Mouse (Mus musculus) central nervous system, embryonic 11.5 days (tissue): Measurements from ENCODE around the gene D13Ertd608e. TPM values are rescaled to one million over a fixed set of nuclear protein-coding genes. Genes with fewer than 3 reads are reported as not detected.

Experiments used
- polyA plus RNA-seq: library from polyadenylated mRNA; depleted of rRNA; stranded (reverse); fragments of >200 nt; gene quantifications from 2 replicates; pipeline ENCODE4 v1.2.3, GENCODE M21; 2012; rRNA removed

Gene D13Ertd608e
- not detected in 2 replicates for polyA plus RNA-seq

DNA sequence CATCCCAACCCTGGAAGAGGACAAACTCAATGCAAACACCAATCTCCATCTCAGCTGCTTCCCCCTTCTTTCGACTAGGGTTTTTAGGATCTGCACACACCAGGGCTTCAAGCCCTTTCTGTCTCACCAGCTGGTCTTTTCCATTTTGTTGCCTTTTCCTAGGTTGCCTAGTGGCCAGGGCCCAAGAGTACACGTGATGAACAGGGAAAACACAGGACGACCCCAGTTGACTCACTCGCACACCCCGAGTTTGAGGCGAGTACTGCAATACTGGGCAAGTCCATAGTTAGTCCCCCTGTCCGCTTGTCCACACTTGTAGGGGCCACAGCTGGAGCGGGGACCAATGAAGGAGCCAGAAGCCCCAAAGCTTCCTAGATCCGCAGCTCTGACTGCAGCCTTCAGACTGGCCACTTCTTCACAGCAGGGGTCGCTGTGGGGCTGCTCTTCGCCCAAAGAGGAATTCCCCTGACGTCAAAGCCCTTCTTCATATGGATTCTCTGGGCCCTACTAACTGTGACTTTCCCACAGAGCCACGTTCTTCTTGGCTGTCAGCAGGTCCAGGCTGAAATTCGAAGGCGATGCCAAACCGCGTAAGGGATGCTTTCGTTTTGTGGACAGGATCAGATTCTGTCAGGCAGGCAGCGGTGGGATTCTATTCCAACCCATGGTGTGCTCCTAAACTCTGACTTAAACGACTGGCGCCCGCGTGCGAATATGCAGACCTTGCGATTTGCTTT is at the start of gene D13Ertd608e:
TSS of gene D13Ertd608e (plus strand) at position 687 of the 737 bp plus-strand sequence.

DNA sequence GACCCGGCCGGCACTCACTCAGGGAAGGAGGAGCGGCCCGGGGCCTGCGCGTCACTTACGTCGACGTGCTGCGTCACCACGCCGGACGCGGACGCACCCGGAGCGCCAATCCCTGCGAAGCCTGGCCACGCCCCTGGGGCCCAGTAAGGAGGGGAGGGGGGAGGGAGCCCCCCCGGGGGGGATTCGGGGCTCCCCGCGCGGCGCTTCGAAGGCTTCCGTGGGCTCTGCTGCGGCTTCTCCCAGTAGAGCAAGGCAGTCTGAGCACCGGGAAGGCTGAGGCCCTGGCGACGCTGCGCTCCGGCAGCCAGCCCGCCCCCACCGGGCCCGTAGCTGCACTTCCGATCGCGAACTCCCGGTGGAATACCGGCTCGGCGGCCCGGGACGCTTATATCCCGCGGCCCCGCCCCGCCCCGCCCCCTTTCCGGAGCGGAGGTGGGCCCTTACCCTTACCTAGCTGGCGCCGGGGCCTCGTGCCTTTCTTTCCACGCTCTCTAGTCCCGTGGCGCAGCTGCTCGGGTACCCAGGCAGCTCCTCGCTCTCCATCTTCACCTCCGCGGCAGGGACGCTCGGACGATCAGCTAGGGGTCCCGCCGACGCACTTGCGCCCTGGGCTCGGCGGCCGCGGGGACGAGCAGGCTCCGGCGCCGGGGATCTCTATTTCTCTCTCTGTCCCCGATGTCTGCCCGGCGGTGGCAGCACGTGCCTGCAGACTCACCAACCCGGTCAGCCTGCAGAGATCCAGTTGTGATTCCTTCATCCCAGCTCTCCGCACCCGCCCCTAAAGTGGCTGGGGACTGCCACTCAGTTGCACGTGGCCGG is 44.8 kb upstream of the D13Ertd608e start, which contains the start of gene Zfp131:
TSS of gene Zfp131 (minus strand) at position 129 of the 819 bp plus-strand sequence.

DNA sequence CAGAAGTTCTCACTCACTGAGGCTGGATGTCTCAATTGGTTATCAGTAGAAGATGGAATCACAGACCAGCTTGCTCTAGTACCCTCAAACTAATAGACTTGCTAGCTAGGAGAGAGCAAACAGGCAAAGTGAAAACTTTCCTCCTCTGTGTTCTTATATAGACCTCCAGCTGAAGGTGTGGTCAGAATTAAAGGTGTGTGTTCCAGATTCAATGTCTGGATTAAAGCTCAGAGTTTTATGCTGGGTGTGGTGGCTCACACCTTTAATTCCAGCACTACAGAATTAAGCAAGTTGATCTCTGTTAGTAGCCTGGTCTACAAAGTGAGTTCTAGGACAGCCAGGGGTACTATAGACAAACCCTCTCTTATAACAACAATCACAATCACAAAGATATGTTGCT is 5.7 kb upstream of the D13Ertd608e start, which contains the start of gene AF067063:
TSS of gene AF067063 (minus strand) at position 101 of the 400 bp plus-strand sequence.

DNA sequence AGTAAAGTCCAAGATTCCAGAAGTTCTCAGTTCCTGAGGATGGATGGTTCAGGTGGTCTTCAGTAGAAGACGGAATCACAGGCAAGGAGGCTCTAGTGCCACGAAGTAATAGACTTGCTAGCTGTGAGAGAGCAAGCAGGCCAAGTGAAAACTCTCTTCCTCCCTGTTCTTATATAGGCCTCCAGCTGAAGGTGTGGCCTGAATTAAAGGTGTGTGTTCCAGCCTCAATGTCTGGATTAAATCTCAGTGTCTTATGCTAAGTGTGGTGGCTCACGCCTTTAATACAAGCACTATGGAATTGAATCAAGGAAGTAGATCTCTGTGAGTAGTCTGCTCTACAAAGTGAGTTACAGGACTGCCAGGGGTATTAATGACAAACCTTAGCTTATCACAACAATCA is 58.9 kb downstream of the D13Ertd608e start, which contains the start of gene Tcstv1:
TSS of gene Tcstv1 (minus strand) at position 101 of the 400 bp plus-strand sequence.

Other genes with a start within 250 kb of the D13Ertd608e start
- 0.05 and 0.12 TPM in 2 replicates for gene Ccl28, start 212.2 kb upstream of the D13Ertd608e start, polyA plus RNA-seq
- gene Hmgcs1, start 145.6 kb upstream of the D13Ertd608e start, polyA plus RNA-seq = 238 and 252 TPM in 2 replicates
- 0.94 and 1.2 TPM in 2 replicates for gene Nim1k, start 80.1 kb upstream of the D13Ertd608e start, polyA plus RNA-seq
- 43.6 and 48.0 TPM in 2 replicates for gene Zfp131, start 45.1 kb upstream of the D13Ertd608e start, polyA plus RNA-seq
- gene AF067063, start 5.8 kb upstream of the D13Ertd608e start, polyA plus RNA-seq = not detected in 2 replicates
- gene Tcstv1, start 58.8 kb downstream of the D13Ertd608e start, polyA plus RNA-seq = not detected in 2 replicates
- not detected in 2 replicates for gene Gm21761, start 93.3 kb downstream of the D13Ertd608e start, polyA plus RNA-seq
- gene B020031M17Rik, start 114.8 kb downstream of the D13Ertd608e start, polyA plus RNA-seq = not detected in 2 replicates
- not detected in 2 replicates for gene Gm36079, start 191.0 kb downstream of the D13Ertd608e start, polyA plus RNA-seq
- gene Gm21188, start 216.2 kb downstream of the D13Ertd608e start, polyA plus RNA-seq = not detected in 2 replicates